Mouse (Mus musculus) cerebellum, adult 2 months (tissue): ENCODE measurements at regions not wholly inside any gene's neighbourhood (a gene's known extent, or its start where the extent isn't known, plus 50 kb on each side); places are given as distances from the start of the nearest gene placed in this dataset.

Source experiments
- CTCF ChIP-seq: fragments of 200-500 bp; IDR thresholded peaks from 2 replicates; pipeline ENCODE4 v1.5.1; 2011; ENCODE audit warnings: low read depth, mild to moderate bottlenecking, control low read depth, low read length, moderate library complexity, borderline replicate concordance; ENCODE audit not compliant: insufficient read depth
- POLR2A ChIP-seq: fragments of 200-500 bp; IDR thresholded peaks from 2 replicates; pipeline ENCODE4 v1.6.1; 2011; ENCODE audit warnings: low read length, control low read depth, borderline replicate concordance; ENCODE audit not compliant: insufficient read depth

DNA sequence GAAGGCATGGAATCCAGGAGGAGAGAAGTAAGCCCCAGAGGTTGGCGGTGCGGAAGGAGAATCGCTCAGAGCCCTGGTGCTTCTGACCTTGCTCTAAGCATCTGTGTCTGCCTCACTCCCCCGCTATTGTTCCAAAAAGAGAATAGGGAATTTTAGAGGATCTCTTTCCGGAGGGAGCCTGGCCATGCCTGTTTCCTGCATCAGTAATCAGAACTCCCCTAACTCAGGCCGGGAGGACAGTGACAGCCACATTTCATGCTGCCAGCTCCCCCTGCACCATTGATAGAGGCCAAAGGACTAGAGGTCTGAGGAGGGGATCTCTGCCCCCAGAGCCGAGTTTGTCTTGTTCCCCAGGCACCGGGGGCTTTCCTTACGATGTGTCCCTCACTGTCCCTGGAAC, 53.0 kb upstream of the Slc22a12 start:
- TF ChIP-seq POLR2A, result no peak
- no peak for TF ChIP-seq CTCF
